Mouse (Mus musculus): Measurements from ENCODE around the gene Cdkl5. TPM values are rescaled to one million over a fixed set of nuclear protein-coding genes. Genes with fewer than 3 reads are reported as not detected.

The Cdkl5 gene
- polyA plus RNA-seq, 1 experiment = 7.8 TPM

- Histone ChIP-seq H3K9ac (ENCODE audit: low read depth, poor library complexity, severe bottlenecking) (no peak overlapping the region), H3K4me1 (ENCODE audit: control insufficient read depth, insufficient read depth, low read length) (no peaks in the 10 kb centered on the region), H3K27ac (ENCODE audit: insufficient read depth, low read length) (no peak overlapping the region), H3K36me3 (ENCODE audit: control insufficient read depth, insufficient read depth, low read length, poor library complexity, severe bottlenecking) (no peaks in the 10 kb centered on the region), H3K27me3 (ENCODE audit: control insufficient read depth, insufficient read depth, low read length, poor library complexity, severe bottlenecking) (no peaks in the 10 kb centered on the region), H3K9me3 (replicated peaks; ENCODE audit: control insufficient read depth, insufficient read depth, low read length, poor library complexity, severe bottlenecking) (no peaks in the 10 kb centered on the region), H3K4me3 (ENCODE audit: low read depth, low read length) (no peak overlapping the region)
- TF ChIP-seq POLR2A (IDR thresholded peaks at IDR 0.05; ENCODE audit: insufficient read depth, low read length) = no peak
- TF ChIP-seq CTCF (IDR thresholded peaks at IDR 0.05; ENCODE audit: low read depth, low read length) = no peak
- TF ChIP-seq EP300 (IDR thresholded peaks at IDR 0.05; ENCODE audit: insufficient read depth, low read depth, low read length) = no peak
These were observed 245.9 kb downstream of the Cdkl5 start for GRCm38 (mm10) chrX:160748653-160749052.

GRCm38 (mm10) chrX:160745399-160745798, 249.1 kb downstream of the Cdkl5 start:
- Histone ChIP-seq H3K4me1 (ENCODE audit: control insufficient read depth, insufficient read depth, low read length) (no peaks in the 10 kb centered on the region), H3K27me3 (ENCODE audit: control insufficient read depth, insufficient read depth, low read length, poor library complexity, severe bottlenecking) (no peaks in the 10 kb centered on the region), H3K4me3 (ENCODE audit: low read depth, low read length) (no peak overlapping the region), H3K36me3 (ENCODE audit: control insufficient read depth, insufficient read depth, low read length, poor library complexity, severe bottlenecking) (no peaks in the 10 kb centered on the region), H3K9ac (ENCODE audit: low read depth, poor library complexity, severe bottlenecking) (no peak overlapping the region), H3K27ac (ENCODE audit: insufficient read depth, low read length) (no peak overlapping the region), H3K9me3 (replicated peaks; ENCODE audit: control insufficient read depth, insufficient read depth, low read length, poor library complexity, severe bottlenecking) (no peaks in the 10 kb centered on the region)
- TF ChIP-seq CTCF (IDR thresholded peaks at IDR 0.05; ENCODE audit: low read depth, low read length) = no peak
- no peak for TF ChIP-seq POLR2A (IDR thresholded peaks at IDR 0.05; ENCODE audit: insufficient read depth, low read length)
- TF ChIP-seq EP300 (IDR thresholded peaks at IDR 0.05; ENCODE audit: insufficient read depth, low read depth, low read length) = no peak

GRCm38 (mm10) chrX:160735650-160736049, 258.9 kb downstream of the Cdkl5 start, which contains the start of gene Ppef1:
TSS of gene Ppef1 (minus strand) at chrX:160735765.
- Histone ChIP-seq H3K36me3 (ENCODE audit: control insufficient read depth, insufficient read depth, low read length, poor library complexity, severe bottlenecking) (no peaks in the 10 kb centered on the region), H3K27me3 (ENCODE audit: control insufficient read depth, insufficient read depth, low read length, poor library complexity, severe bottlenecking) (no peaks in the 10 kb centered on the region), H3K4me3 (ENCODE audit: low read depth, low read length) (no peak within 1 kb of the TSS), H3K27ac (ENCODE audit: insufficient read depth, low read length) (no peak within 1 kb of the TSS), H3K4me1 (ENCODE audit: control insufficient read depth, insufficient read depth, low read length) (no peaks in the 10 kb centered on the region), H3K9me3 (replicated peaks; ENCODE audit: control insufficient read depth, insufficient read depth, low read length, poor library complexity, severe bottlenecking) (no peaks in the 10 kb centered on the region), H3K9ac (ENCODE audit: low read depth, poor library complexity, severe bottlenecking) (no peak within 1 kb of the TSS)
- no peak for TF ChIP-seq POLR2A (IDR thresholded peaks at IDR 0.05; ENCODE audit: insufficient read depth, low read length)
- no peak for TF ChIP-seq CTCF (IDR thresholded peaks at IDR 0.05; ENCODE audit: low read depth, low read length)
- TF ChIP-seq EP300 (IDR thresholded peaks at IDR 0.05; ENCODE audit: insufficient read depth, low read depth, low read length) = no peak

Other genes with a start within 250 kb of the Cdkl5 start
- not detected in 2 replicates for gene Rs1, start 226.7 kb downstream of the Cdkl5 start, polyA plus RNA-seq (2011; ENCODE audit: insufficient read depth, insufficient read length, low read depth, missing spikeins)
- gene Gja6, start 87.7 kb downstream of the Cdkl5 start, polyA plus RNA-seq (2011; ENCODE audit: insufficient read depth, insufficient read length, low read depth, missing spikeins) = 0.65 and 1.3 TPM in 2 replicates
- 10.3 and 13.4 TPM in 2 replicates for gene Scml2, start 122.5 kb upstream of the Cdkl5 start, polyA plus RNA-seq (2011; ENCODE audit: insufficient read depth, insufficient read length, low read depth, missing spikeins)